Mouse (Mus musculus) testis, adult 2 months (tissue): ENCODE measurements around the gene Atg3.

Experiments
- CTCF ChIP-seq: fragments of 200-500 bp; IDR thresholded peaks from 2 replicates; pipeline ENCODE4 v1.5.1; 2012; ENCODE audit warnings: low read depth, mild to moderate bottlenecking, inconsistent platforms, low read length, moderate library complexity; ENCODE audit not compliant: control insufficient read depth, insufficient read depth, insufficient replicate concordance
- POLR2A ChIP-seq: fragments of 200-500 bp; IDR thresholded peaks from 2 replicates; pipeline ENCODE4 v1.6.1; 2012; ENCODE audit warnings: low read depth, mild to moderate bottlenecking, inconsistent platforms, low read length, moderate library complexity; ENCODE audit not compliant: control insufficient read depth

- no peak for TF ChIP-seq CTCF
- TF ChIP-seq POLR2A: no peak
These were observed 48.1 kb upstream of the Atg3 start for GRCm38 (mm10) chr16:45110498-45110897.
